Mouse (Mus musculus) kidney, adult 2 months (tissue): ENCODE measurements around the gene Zcchc7. TPM values are rescaled to one million over a fixed set of nuclear protein-coding genes. Genes with fewer than 3 reads are reported as not detected.

Experiments
- DNase-seq: peaks from one replicate; pipeline ENCODE4 v3.0.0; 2021
- H3K27ac ChIP-seq: fragments of 200-500 bp; 2 replicates; pipeline ENCODE4 v1.5.1; 2012; ENCODE audit warnings: low read depth, low read length, control low read depth, inconsistent platforms; ENCODE audit not compliant: insufficient read depth
- H3K27me3 ChIP-seq: fragments of 200-500 bp; replicated peaks from 2 replicates; pipeline ENCODE4 v1.6.1; 2012; ENCODE audit warnings: mild to moderate bottlenecking, moderate library complexity, low read length, inconsistent platforms; ENCODE audit not compliant: control insufficient read depth, insufficient read depth
- H3K36me3 ChIP-seq: fragments of 200-500 bp; 2 replicates; pipeline ENCODE4 v1.6.1; 2012; ENCODE audit warnings: mild to moderate bottlenecking, moderate library complexity, low read length, inconsistent platforms; ENCODE audit not compliant: control insufficient read depth, insufficient read depth
- H3K4me1 ChIP-seq: fragments of 200-500 bp; 2 replicates; pipeline ENCODE4 v1.6.1; 2011; ENCODE audit warnings: low read length; ENCODE audit not compliant: control insufficient read depth, insufficient read depth
- H3K4me3 ChIP-seq: fragments of 200-500 bp; 2 replicates; pipeline ENCODE4 v1.5.1; 2011; ENCODE audit warnings: mild to moderate bottlenecking, low read depth, low read length, control low read depth; ENCODE audit not compliant: insufficient read depth
- CTCF ChIP-seq: fragments of 200-500 bp; conservative IDR thresholded peaks from 2 replicates; pipeline ENCODE4 v1.5.1; 2011; ENCODE audit warnings: low read depth, mild to moderate bottlenecking, control low read depth, low read length, moderate library complexity, mixed read lengths; ENCODE audit not compliant: insufficient read depth, insufficient read length
- POLR2A ChIP-seq: fragments of 200-500 bp; IDR thresholded peaks from one replicate; pipeline ENCODE4 v1.6.1; 2011; ENCODE audit warnings: low read depth, low read length, control low read depth
- WGBS: fragments of 180-500 bp; shearing (Covaris S2); methylation state at CpG from one replicate; pipeline ENCODE4 v1.1.7; 2018; 5-methylcytosine and 5-hydroxymethylcytosine counted together
- polyA plus RNA-seq: library from polyadenylated mRNA; depleted of rRNA; stranded (reverse); fragments of >200 nt; gene quantifications from 2 replicates; pipeline ENCODE4 v1.2.3, GENCODE M21; 2012; rRNA removed

Zcchc7 gene
- 8.7 and 9.1 TPM in 2 replicates for polyA plus RNA-seq

DNA sequence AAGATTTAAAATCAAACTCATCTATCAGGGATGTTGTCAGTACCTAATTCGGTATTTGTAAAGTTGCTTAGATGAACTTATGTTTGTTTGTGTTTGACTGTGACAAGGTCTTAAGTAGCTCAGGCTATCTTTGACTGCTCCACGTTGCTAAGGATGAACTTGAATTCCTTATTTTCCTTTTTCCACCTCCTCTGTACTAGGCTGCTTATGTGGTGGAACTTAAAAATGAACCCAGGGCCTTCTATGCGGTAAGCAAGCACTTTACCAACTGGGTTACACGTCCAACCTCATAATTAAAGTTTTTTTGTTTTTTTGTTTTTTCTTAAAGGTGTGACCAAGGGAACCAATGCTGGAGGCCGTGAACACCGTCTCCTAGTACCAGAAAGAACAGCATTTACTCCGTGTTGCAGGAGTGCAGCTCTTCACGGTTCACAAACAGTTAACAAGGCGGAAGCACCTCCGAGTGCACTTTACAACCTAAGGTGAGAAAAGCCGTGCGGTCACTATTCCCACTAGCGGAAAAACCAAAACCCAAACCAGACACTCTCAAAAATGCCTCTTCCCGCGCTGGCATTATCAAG, at the start of gene Zcchc7:
TSS of gene Zcchc7 (plus strand) at position 325 of the 581 bp plus-strand sequence.
- Histone ChIP-seq H3K36me3 (no peaks in the 10 kb centered on the region), H3K4me1 (peaks cover 3% of the 10 kb centered on the region; the same call in 1 of the 2 replicates), H3K27ac (peak within 1 kb of the TSS; percentile 83), H3K27me3 (no peaks in the 10 kb centered on the region), H3K4me3 (peak within 1 kb of the TSS; percentile 81)
- 5% methylated on average over 15 of the region's 15 CpGs for WGBS
- TF ChIP-seq CTCF (no peak), POLR2A (no peak)
- no peak for DNase-seq

DNA sequence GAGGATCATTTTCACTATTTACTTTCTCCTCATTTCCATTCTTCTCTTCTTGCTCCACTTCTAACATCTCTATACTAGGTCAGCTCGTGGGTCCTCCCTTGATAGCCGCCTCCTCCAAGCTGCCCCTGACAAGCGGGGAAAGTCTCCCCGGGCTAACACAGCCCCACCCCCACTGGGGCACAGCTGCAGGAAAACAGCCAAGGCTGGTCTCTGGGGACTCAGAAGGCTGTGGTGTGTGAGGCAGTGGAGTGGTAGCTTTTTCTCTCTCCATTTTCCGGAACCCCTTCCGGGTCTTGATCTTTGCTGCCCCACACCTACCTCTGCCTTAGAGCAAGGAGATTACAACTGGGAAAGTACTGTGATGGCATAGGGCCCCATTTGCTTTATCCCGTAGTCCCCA, 49.7 kb upstream of the Zcchc7 start:
- no peaks in the 10 kb centered on the region for H3K36me3 ChIP-seq
- no peak overlapping the region for H3K27ac ChIP-seq
- H3K4me3 ChIP-seq, result no peak overlapping the region
- no peaks in the 10 kb centered on the region for H3K4me1 ChIP-seq
- TF ChIP-seq POLR2A (no peak), CTCF (no peak)
- peaks cover 25% of the 10 kb centered on the region for H3K27me3 ChIP-seq
- no peak for DNase-seq
- WGBS, result 1% methylated on average over 7 of the region's 7 CpGs

- TF ChIP-seq CTCF (no peak), POLR2A (no peak)
- no peak for DNase-seq
- H3K36me3 ChIP-seq, result no peaks in the 10 kb centered on the region
- no peaks in the 10 kb centered on the region for H3K4me1 ChIP-seq
- WGBS, result 34% methylated on average over 1 of the region's 1 CpGs
- H3K4me3 ChIP-seq, result no peak overlapping the region
- peaks cover 29% of the 10 kb centered on the region for H3K27me3 ChIP-seq
- no peak overlapping the region for H3K27ac ChIP-seq
These were observed 48.8 kb upstream of the Zcchc7 start for GRCm38 (mm10) chr4:44706865-44707264.

DNA sequence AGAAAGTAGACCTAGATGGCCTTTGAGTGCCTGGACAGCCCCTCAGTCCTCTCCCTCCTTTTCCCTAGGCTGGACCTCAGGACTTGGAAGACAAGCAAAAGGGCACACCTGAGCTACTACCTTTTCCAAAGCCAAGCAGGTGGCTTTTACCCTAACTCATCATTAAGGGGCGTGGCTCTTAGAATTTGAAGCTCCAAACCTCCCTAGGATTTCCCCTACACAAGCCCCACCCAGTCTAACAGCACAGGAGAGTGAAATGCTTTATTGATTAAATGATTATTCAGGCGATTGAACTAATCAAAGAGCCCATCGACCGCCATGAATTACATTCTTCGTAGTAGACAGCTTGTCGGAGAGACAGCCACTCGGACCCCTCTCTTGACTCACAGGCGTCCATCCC, 47.4 kb upstream of the Zcchc7 start:
- no peak for TF ChIP-seq CTCF
- Histone ChIP-seq H3K27ac (no peak overlapping the region), H3K36me3 (no peaks in the 10 kb centered on the region), H3K4me1 (no peaks in the 10 kb centered on the region), H3K4me3 (no peak overlapping the region), H3K27me3 (peaks cover 26% of the 10 kb centered on the region)
- WGBS, result 55% methylated on average over 8 of the region's 8 CpGs
- DNase-seq, result no peak

DNA sequence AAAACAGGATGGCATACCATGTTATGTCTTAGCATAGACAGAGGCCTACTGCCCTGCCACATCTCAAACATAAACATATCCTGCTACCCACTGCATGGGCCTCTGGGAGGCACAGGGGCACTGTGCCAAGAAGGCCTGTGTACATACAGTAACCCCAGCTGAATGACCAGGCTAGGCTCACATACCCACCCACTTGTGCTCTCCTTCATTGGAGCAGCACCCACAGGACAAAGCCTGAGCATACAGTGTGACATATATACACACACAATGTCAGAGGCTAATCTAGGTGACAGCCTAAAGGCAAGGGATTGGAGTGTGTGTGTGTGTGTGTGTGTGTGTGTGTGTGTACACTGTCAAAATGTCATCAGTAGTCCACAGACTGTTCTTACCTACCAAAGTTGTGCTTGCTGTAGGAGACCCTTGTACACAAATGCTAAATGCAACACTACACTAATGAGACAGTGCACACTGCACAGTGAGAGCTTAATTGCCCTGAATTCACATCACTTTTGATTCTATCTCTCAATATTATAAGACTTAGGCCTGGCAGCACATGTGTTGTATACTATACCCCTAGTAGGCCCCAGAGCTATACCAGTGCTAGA, 46.5 kb upstream of the Zcchc7 start:
- TF ChIP-seq POLR2A (no peak), CTCF (no peak)
- no peaks in the 10 kb centered on the region for H3K4me1 ChIP-seq
- H3K36me3 ChIP-seq, result no peaks in the 10 kb centered on the region
- H3K27ac ChIP-seq, result no peak overlapping the region
- no peak overlapping the region for H3K4me3 ChIP-seq
- peaks cover 21% of the 10 kb centered on the region for H3K27me3 ChIP-seq
- no peak for DNase-seq

DNA sequence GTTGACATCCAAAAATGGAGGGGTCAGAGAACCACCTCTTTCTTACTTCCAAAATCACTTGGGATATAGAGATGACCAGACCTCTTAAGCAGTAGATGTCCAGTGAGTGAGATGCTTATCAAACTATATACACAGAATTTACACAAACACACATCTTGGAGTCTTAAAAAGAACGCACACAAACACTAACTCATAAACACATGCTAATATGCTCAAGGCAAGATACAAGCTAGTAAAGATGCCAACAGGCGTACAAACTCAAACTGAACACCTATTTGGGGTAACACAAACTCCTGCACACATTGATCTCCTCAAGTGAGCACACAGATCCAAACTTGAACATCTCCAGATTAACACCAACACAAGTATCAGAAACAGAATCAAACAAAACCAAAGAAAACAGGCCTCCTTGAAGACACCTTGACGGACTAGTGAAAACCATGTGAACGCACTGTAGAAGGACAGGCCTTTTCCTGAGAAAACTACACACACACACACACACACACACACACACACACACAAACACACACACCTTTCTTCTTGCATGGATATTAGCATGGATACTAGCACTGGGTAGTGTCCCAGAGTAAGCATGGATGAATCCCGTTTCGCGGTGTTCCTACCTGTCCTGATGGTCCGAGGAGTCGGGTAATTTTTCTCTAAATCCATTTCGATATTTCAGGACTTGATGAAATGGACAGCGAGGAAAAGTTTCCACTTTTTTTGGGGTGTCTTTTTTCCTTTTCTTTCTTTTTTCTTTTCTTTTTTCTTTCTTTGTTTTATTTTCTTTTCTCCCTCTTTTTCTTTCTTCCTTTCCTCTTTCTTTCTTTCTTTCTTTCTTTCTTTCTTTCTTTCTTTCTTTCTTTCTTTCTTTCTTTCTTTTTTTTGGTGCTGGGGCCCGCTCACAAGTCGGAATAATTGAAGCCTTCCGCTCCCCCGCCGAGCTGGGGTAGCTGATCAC, 45.7 kb upstream of the Zcchc7 start, which contains the start of gene Pax5:
TSS of gene Pax5 (minus strand) at position 748 of the 961 bp plus-strand sequence.
- WGBS, result 35% methylated on average over 16 of the region's 16 CpGs

DNA sequence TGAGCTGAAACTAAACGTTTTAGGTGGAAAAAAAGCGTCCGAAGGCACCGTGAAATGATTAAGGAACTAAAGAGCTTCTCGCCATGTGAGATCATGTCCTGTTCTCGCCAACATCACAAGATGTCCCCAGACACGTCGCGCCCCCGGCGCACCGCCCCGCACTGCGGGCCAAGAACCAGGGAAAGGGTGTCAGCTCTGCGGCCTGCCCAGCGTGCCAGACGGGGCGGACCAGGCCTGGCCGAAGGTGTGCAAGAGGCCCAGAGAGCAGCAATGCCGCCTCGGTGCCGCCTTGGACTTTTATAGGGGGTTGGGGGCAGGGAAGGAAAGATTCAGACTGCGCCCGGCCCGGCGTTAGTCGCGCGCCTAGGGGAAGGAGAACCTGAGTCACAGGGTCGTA, 45.0 kb upstream of the Zcchc7 start:
- 3% methylated on average over 30 of the region's 30 CpGs for WGBS
- H3K4me3 ChIP-seq, result no peak overlapping the region
- no peaks in the 10 kb centered on the region for H3K36me3 ChIP-seq
- peaks cover 18% of the 10 kb centered on the region for H3K27me3 ChIP-seq
- DNase-seq, result peak; percentile 26
- H3K4me1 ChIP-seq, result no peaks in the 10 kb centered on the region
- H3K27ac ChIP-seq, result no peak overlapping the region
- TF ChIP-seq POLR2A (no peak), CTCF (no peak)

More for the DNA sequence above, 45.7 kb upstream of the Zcchc7 start, which contains the start of gene Pax5:
- Histone ChIP-seq H3K27ac (no peak within 1 kb of the TSS), H3K4me3 (no peak within 1 kb of the TSS), H3K27me3 (peaks cover 18% of the 10 kb centered on the region), H3K36me3 (no peaks in the 10 kb centered on the region), H3K4me1 (no peaks in the 10 kb centered on the region)
- TF ChIP-seq CTCF (no peak), POLR2A (no peak)
- no peak for DNase-seq
